Mouse (Mus musculus) left cerebral cortex, postnatal 14 days (tissue): ENCODE measurements around the gene Ntn4. TPM values are rescaled to one million over a fixed set of nuclear protein-coding genes. Genes with fewer than 3 reads are reported as not detected.
"Not testable (repeated sequence)": the region's sequence is repeated elsewhere in the genome, so short reads cannot be mapped to it uniquely, and the experiment has no call there.

ENCODE experiments used
- DNase-seq, 2 experiments: peaks; one replicate each; pipeline ENCODE4 v3.0.0; 2021 to 2022; ENCODE audit warnings: low spot score in 2 of 2, mixed read lengths in 1 of 2
- intact Hi-C: fragments of 180-260 bp; cut with DNase I; formaldehyde crosslinking; loops from one replicate; pipeline ENCODE4 v1.15.1; 2025
- total RNA-seq, 2 experiments: library from RNA; stranded (reverse); gene quantifications; 2 replicates each; pipeline ENCODE4 v1.2.3; 2021

Gene Ntn4
- total RNA-seq, 2 experiments from 2014 or later = 11.7 to 16.1 TPM

- intact Hi-C loops = no loop called here
- DNase-seq = no peak
Observed at GRCm38 (mm10) chr10:93679191-93680007, 38.9 kb downstream of the Ntn4 start.

- intact Hi-C loops = no loop called here
- no peak for DNase-seq
Observed at GRCm38 (mm10) chr10:93680680-93681377, 40.3 kb downstream of the Ntn4 start.

- intact Hi-C loops = no loop called here
- DNase-seq = no peak
Observed at GRCm38 (mm10) chr10:93682185-93682747, 41.8 kb downstream of the Ntn4 start.

GRCm38 (mm10) chr10:93683185-93683584 is 42.7 kb downstream of the Ntn4 start:
- DNase-seq = no peak
- intact Hi-C loops = no loop called here

GRCm38 (mm10) chr10:93683896-93684295 is 43.4 kb downstream of the Ntn4 start:
- no peak for DNase-seq
- intact Hi-C loops = no loop called here

GRCm38 (mm10) chr10:93685416-93685815 is 44.9 kb downstream of the Ntn4 start:
- intact Hi-C loops, DNase-seq: not testable (repeated sequence)

GRCm38 (mm10) chr10:93686579-93686978 is 46.1 kb downstream of the Ntn4 start:
- no peak for DNase-seq
- intact Hi-C loops = no loop called here

- no peak for DNase-seq
- intact Hi-C loops = no loop called here
Observed at GRCm38 (mm10) chr10:93687781-93688180, 47.3 kb downstream of the Ntn4 start.

- DNase-seq = no peak
- intact Hi-C loops = no loop called here
Observed at GRCm38 (mm10) chr10:93688306-93689171, 48.1 kb downstream of the Ntn4 start.

- intact Hi-C loops = no loop called here
- no peak for DNase-seq
Observed at GRCm38 (mm10) chr10:93691344-93691743, 50.9 kb downstream of the Ntn4 start.

GRCm38 (mm10) chr10:93695043-93695791 is 54.7 kb downstream of the Ntn4 start:
- no peak for DNase-seq
- intact Hi-C loops = no loop called here

- intact Hi-C loops = no loop called here
- no peak for DNase-seq
Observed at GRCm38 (mm10) chr10:93696001-93696400, 55.5 kb downstream of the Ntn4 start.

- no peak for DNase-seq
- intact Hi-C loops = no loop called here
Observed at GRCm38 (mm10) chr10:93697866-93698483, 57.5 kb downstream of the Ntn4 start.

GRCm38 (mm10) chr10:93699689-93700478 is 59.4 kb downstream of the Ntn4 start:
- intact Hi-C loops = no loop called here
- no peak for DNase-seq

GRCm38 (mm10) chr10:93700589-93701363 is 60.3 kb downstream of the Ntn4 start:
- intact Hi-C loops = no loop called here
- no peak for DNase-seq

- intact Hi-C loops = no loop called here
- no peak for DNase-seq
Observed at GRCm38 (mm10) chr10:93703946-93704345, 63.5 kb downstream of the Ntn4 start.
